Mouse (Mus musculus): ENCODE measurements at regions not wholly inside any gene's neighbourhood (a gene's known extent, or its start where the extent isn't known, plus 50 kb on each side); places are given as distances from the start of the nearest gene placed in this dataset.
"Not testable (repeated sequence)": the region's sequence is repeated elsewhere in the genome, so short reads cannot be mapped to it uniquely, and the experiment has no call there.

DNA sequence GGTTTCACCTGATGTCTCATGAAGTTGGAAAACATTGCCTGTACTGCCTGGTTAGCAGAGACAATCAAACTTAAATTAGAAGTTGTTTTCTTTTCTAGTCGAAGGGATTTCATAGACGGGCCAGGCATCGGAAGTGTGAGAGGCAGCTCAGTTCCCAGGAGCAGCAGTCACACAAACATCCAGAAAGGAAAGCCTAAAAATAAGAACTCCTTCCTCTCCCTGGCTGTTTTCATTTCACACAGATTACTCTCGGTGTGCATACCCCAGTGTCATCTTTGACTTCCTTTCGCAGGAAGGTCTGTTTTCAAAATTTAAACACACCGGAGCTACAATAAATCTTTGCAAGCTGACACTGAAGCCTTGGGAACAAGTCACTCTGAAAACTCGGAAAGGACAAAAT lies 818.7 kb downstream of the Diaph3 start:
- no peak for DNase-seq (ENCODE audit: low spot score in 2 of 2)

GRCm38 (mm10) chr14:86315974-86316373 lies 825.1 kb downstream of the Diaph3 start:
- no peak for DNase-seq (ENCODE audit: low spot score in 2 of 2)

- DNase-seq (ENCODE audit: low spot score in 2 of 2): no peak
Observed at GRCm38 (mm10) chr14:86308949-86309543, 832.0 kb downstream of the Diaph3 start.

- peak; percentile 12 to 31 for DNase-seq (ENCODE audit: low spot score in 2 of 2)
Observed at GRCm38 (mm10) chr14:86307806-86308205, 833.2 kb downstream of the Diaph3 start.

- DNase-seq (ENCODE audit: low spot score in 2 of 2): no peak
Observed at GRCm38 (mm10) chr14:86301666-86302065, 839.4 kb downstream of the Diaph3 start.

GRCm38 (mm10) chr14:86300811-86301210 lies 840.2 kb downstream of the Diaph3 start:
- DNase-seq (ENCODE audit: low spot score in 2 of 2): no peak

DNA sequence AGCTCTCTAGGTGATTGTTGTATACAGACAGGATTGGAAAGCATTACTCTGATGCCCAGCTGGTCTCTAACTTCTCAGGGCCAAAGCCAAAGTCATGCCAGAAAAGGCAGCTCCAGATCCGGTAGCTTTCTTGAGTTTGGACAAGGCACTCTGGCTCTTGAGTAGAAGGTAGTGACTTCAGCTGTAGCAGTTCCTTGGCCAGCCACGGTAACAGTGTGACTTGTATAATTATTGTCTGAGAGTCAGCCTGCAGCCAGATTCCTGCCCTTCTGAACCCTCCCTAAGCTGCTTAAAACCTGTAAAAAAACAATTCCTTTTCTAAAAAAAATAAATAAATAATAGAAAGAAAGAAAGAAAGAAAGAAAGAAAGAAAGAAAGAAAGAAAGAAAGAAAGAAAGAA lies 843.0 kb downstream of the Diaph3 start:
- DNase-seq (ENCODE audit: low spot score in 2 of 2): no peak

DNA sequence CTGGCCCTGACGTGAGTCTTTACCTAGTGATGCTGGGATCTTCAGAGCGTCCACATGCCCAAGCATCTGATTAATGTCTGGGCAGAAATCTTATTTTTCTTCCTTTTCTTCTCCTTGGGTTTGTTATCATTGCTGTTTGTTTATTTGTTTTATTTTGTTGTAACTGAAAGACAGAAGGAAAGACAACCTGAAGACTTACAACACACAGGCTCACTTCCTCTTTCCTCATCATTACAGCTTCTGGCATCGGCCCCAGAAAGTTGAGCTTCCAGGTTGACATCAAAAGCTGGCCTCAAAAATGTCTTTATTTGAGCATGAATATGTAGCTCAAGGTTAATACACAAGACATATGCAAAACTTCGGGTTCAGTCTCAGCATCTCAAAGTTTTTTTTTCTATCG lies 846.4 kb downstream of the Diaph3 start:
- not testable (repeated sequence) for DNase-seq (ENCODE audit: low spot score in 2 of 2)

- no peak for DNase-seq (ENCODE audit: low spot score in 2 of 2)
Observed at GRCm38 (mm10) chr14:86293804-86294203, 847.2 kb downstream of the Diaph3 start.

- no peak for DNase-seq (ENCODE audit: low spot score in 2 of 2)
Observed at GRCm38 (mm10) chr14:86293371-86293770, 847.7 kb downstream of the Diaph3 start.

GRCm38 (mm10) chr14:86290556-86290955 lies 850.5 kb downstream of the Diaph3 start:
- no peak for DNase-seq (ENCODE audit: low spot score in 2 of 2)

DNA sequence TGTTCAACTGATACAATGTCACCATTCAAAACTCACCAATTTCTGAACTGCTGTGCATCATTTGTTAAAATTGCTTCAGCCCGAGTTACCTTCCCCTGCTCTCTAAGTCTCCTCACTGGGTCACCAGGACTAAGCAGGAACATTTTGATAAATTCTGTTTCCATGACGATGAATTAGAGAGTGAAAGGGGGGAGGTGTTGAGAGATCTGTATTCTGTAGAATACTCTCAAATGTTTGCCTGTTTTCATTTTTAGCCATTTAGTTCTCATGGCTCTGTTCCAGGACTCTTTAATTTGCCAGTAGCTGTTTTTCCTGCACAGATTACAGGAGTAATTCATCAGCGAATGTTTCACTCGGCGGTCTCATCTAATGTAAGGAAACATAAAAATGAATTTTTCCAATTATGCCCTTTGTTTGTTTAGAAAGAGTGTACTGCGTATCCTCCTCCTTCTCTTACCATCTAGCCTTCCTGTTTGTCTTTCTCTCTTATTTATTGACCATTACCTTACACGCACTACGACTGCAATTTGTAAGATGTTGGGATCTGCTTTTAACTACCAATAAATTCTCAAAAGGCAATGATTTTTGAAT lies 879.3 kb downstream of the Diaph3 start:
- no peak for DNase-seq (ENCODE audit: low spot score in 2 of 2)

- no peak for DNase-seq (ENCODE audit: low spot score in 2 of 2)
Observed at GRCm38 (mm10) chr14:86254196-86254595, 886.8 kb downstream of the Diaph3 start.

DNA sequence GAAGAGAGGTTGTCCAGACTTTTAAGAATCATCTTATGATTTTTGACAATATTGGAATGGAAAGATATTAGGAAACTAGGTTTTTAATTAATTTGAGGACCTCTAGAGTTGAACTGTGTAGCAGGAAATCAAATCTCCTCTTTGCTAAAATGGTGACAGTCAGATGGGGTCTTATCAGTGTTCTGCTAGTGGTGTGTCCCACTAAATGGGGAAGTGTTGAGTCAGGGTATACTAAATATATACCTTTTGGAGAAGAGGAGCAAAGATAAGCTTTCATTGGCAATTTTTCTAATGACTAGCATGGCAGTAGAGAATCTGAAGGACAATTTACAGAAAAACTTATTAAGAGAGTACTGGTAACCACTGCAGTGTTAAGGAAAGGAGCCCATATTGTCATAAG lies 889.4 kb downstream of the Diaph3 start:
- DNase-seq (ENCODE audit: low spot score in 2 of 2): no peak

DNA sequence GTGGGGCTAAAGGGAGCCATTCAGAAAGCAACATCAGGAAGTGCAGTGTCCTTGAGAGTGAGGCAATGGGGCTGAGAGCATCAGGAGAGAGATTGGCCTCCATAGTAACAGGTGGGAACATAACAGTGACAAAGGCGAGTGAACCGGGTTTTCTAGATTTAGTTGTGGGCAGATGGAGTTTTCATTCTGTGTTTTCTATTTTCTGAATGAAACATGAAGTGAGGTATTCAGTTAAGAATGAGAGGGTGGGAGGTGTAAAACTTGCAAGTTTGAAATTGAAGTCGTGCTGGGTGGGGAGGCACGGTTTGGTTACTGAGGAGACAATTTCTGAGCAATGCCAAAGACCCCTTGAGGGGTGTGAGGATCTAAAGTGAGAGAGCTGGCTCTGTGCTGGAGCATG lies 893.3 kb downstream of the Diaph3 start:
- DNase-seq (ENCODE audit: low spot score in 2 of 2): peak in 1 of 2 experiments; percentile 17

- no peak for DNase-seq (ENCODE audit: low spot score in 2 of 2)
Observed at GRCm38 (mm10) chr14:86246770-86247169, 894.3 kb downstream of the Diaph3 start.

DNA sequence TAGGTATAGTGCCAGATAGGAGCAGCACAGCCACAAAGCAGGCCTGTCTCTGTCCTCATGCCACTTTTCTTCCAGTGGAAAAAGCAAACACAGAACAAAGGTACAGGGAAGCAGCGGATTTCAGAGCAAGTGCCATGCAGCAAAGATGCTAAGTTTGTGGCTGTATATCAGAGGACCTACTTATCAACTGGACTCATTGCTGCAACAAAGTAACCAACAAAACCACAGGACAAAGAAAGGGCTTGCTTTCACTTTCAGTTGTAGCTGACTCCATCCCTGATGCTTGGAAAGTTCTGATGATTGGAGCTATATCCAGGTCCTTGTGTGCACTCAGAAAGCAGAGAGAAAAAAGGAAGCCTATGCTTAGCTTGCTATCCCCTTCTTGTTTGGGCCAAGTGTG lies 897.4 kb downstream of the Diaph3 start:
- no peak for DNase-seq (ENCODE audit: low spot score in 2 of 2)

GRCm38 (mm10) chr14:86242836-86243235 lies 898.2 kb downstream of the Diaph3 start:
- no peak for DNase-seq (ENCODE audit: low spot score in 2 of 2)

- DNase-seq (ENCODE audit: low spot score in 2 of 2): no peak
Observed at GRCm38 (mm10) chr14:86239090-86239489, 901.9 kb downstream of the Diaph3 start.

DNA sequence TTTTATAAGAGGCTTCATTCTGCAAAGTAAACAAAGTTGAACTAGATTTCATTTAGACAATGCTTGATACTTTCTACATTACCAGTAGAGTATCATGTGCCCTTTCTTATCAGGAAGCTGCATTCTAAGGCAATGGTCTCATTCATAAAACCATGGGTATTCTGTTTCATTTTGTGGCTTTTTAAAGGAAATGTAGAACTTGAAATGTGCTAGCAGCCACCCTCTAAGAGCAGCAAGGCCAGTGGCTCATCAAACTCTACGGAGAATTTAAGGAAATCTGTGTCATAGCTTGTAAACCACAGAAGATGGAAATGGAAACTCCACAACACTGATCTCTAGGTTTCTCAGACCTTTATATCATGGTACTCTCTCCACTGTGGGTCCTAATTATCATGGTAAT lies 907.7 kb downstream of the Diaph3 start:
- no peak for DNase-seq (ENCODE audit: low spot score in 2 of 2)

DNA sequence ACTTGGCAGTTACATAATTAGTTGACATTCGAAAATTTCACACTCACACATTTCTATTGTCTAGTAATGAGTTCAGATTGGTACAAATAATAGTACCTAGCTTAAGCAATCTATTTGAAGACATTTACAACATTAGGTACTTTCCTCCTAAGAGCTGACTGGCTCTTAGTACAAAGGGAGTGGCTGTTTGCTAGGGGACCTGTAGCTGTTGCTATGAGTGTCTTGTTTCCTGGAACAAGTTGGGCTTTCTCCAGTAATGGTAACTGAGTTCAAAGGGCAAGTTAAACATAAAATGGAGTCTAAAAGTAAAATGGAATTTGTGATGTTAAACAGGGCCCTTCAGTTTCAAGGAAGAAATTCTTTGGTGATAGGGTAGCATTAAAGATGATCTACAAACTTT lies 910.4 kb downstream of the Diaph3 start:
- no peak for DNase-seq (ENCODE audit: low spot score in 2 of 2)

DNA sequence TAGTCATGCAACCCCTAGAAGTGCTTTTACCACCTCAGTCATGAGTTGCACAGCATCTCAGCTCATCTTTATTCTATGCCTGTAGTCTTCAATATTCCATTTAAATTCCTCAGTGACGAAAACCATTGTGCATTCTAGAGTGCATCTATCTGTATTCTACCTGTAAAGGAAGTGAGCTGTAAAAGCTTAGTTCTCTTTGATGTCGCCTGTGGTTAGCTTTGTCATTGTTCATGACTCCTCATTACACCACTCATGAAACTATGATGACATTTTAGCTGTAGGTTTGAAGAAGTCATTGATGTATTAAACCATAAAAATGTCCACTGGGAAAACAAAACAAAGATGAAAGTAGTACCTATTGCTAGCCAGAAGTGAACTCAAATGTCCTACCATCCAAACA lies 911.3 kb downstream of the Diaph3 start:
- no peak for DNase-seq (ENCODE audit: low spot score in 2 of 2)

DNA sequence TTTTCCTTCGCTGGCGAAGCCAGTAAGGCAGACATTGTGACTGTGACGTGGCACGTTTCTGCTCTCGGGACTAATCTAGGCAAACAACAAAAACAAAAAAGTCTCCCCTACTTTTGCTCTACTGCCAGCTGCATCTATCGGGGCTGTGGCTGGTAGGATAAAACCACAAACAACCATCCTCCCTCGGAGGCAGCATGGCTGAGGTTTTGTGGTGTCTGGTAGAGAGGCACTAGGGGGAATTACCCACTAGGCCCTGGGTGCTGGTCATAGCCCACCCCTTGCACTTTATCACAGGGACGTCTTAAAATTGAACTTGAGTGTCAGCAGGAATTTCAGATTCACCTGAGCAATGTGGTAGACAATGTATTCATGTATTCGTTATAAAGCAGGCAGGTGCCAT lies 925.3 kb downstream of the Diaph3 start:
- no peak for DNase-seq (ENCODE audit: low spot score in 2 of 2)

GRCm38 (mm10) chr14:86211654-86212053 lies 929.4 kb downstream of the Diaph3 start:
- DNase-seq (ENCODE audit: low spot score in 2 of 2): no peak
